Mouse (Mus musculus) lung, embryonic 16.5 days (tissue): ENCODE results near the gene Abhd11. TPM values are rescaled to one million over a fixed set of nuclear protein-coding genes. Genes with fewer than 3 reads are reported as not detected.

ENCODE experiments used
- ATAC-seq: fragments of 200-750 bp; cut with Nextera tagmentation; 2 replicates; pipeline ENCODE4 v1.8.0; 2017; ENCODE audit warnings: low read depth, mild to moderate bottlenecking, moderate library complexity
- H3K27ac ChIP-seq: fragments of 300-500 bp; sonication (generic); 2 replicates; pipeline ENCODE4 v1.5.1; 2014; ENCODE audit warnings: mild to moderate bottlenecking, control low read depth, low read length
- H3K27me3 ChIP-seq: fragments of 300-500 bp; sonication (generic); 2 replicates; pipeline ENCODE4 v1.6.1; 2014; ENCODE audit warnings: low read depth, low read length, mixed read lengths; ENCODE audit not compliant: control insufficient read depth, insufficient read depth
- H3K36me3 ChIP-seq: fragments of 300-500 bp; sonication (generic); 2 replicates; pipeline ENCODE4 v1.6.1; 2014; ENCODE audit warnings: low read length; ENCODE audit not compliant: control insufficient read depth, insufficient read depth
- H3K4me1 ChIP-seq: fragments of 300-500 bp; sonication (generic); replicated peaks from 2 replicates; pipeline ENCODE4 v1.6.1; 2014; ENCODE audit warnings: low read length, mixed read lengths; ENCODE audit not compliant: control insufficient read depth, insufficient read depth
- H3K4me2 ChIP-seq: fragments of 300-500 bp; sonication (generic); 2 replicates; pipeline ENCODE4 v1.6.1; 2014; ENCODE audit warnings: low read depth, low read length, control low read depth
- H3K4me3 ChIP-seq: fragments of 300-500 bp; sonication (generic); 2 replicates; pipeline ENCODE4 v1.5.1; 2014; ENCODE audit warnings: mild to moderate bottlenecking, low read length, control low read depth
- H3K9ac ChIP-seq: fragments of 300-500 bp; sonication (generic); 2 replicates; pipeline ENCODE4 v1.6.1; 2014; ENCODE audit warnings: low read length, control low read depth
- H3K9me3 ChIP-seq: fragments of 300-500 bp; sonication (generic); 2 replicates; pipeline ENCODE4 v1.6.1; 2016; ENCODE audit warnings: low read length; ENCODE audit not compliant: control insufficient read depth
- WGBS: fragments of 180-500 bp; shearing (Covaris S2); extraction: QIAGEN DNeasy Blood & Tissue Kit; methylation state at CpG from one replicate; pipeline ENCODE4 v1.1.7; 2014; 5-methylcytosine and 5-hydroxymethylcytosine counted together
- polyA plus RNA-seq: library from polyadenylated mRNA; unstranded; fragments of >200 nt; fragmentation: Nextera tagmentation; extraction: Ambion mirVana; gene quantifications from 2 replicates; pipeline ENCODE4 v1.2.1, GENCODE M21; 2015

Gene Abhd11
- polyA plus RNA-seq, 1 experiment from 2014 or later, result 73.4 TPM

GRCm38 (mm10) chr5:134970671-134971070, 38.3 kb upstream of the Abhd11 start:
- Histone ChIP-seq H3K9me3 (no peaks in the 10 kb centered on the region), H3K9ac (no peak overlapping the region), H3K27me3 (no peaks in the 10 kb centered on the region), H3K36me3 (no peaks in the 10 kb centered on the region), H3K27ac (peak overlapping the region; percentile 26), H3K4me3 (no peak overlapping the region), H3K4me1 (peaks cover 16% of the 10 kb centered on the region), H3K4me2 (no peak overlapping the region)
- peak; percentile 21; the same call in 1 of the 2 replicates for ATAC-seq
- 38% methylated on average over 8 of the region's 8 CpGs for WGBS

- peaks cover 11% of the 10 kb centered on the region for H3K4me1 ChIP-seq
- no peaks in the 10 kb centered on the region for H3K36me3 ChIP-seq
- no peaks in the 10 kb centered on the region for H3K27me3 ChIP-seq
- no peak overlapping the region for H3K9ac ChIP-seq
- no peak overlapping the region for H3K4me2 ChIP-seq
- no peak for ATAC-seq
- no peak overlapping the region for H3K4me3 ChIP-seq
- no peaks in the 10 kb centered on the region for H3K9me3 ChIP-seq
- H3K27ac ChIP-seq, result peak overlapping the region; percentile 88
These were observed 35.9 kb upstream of the Abhd11 start for GRCm38 (mm10) chr5:134973081-134973480.

- Histone ChIP-seq H3K4me3 (no peak overlapping the region), H3K9me3 (no peaks in the 10 kb centered on the region), H3K4me2 (no peak overlapping the region), H3K4me1 (peaks cover 10% of the 10 kb centered on the region), H3K9ac (no peak overlapping the region), H3K27me3 (no peaks in the 10 kb centered on the region), H3K36me3 (no peaks in the 10 kb centered on the region), H3K27ac (peak overlapping the region; percentile 88)
- 67% methylated on average over 7 of the region's 7 CpGs for WGBS
- ATAC-seq, result peak; percentile 41
These were observed 35.4 kb upstream of the Abhd11 start for GRCm38 (mm10) chr5:134973526-134973925.

GRCm38 (mm10) chr5:134974294-134974693, 34.7 kb upstream of the Abhd11 start:
- ATAC-seq, result peak; percentile 80
- Histone ChIP-seq H3K9ac (no peak overlapping the region), H3K4me1 (peaks cover 9% of the 10 kb centered on the region), H3K27me3 (no peaks in the 10 kb centered on the region), H3K4me3 (no peak overlapping the region), H3K36me3 (no peaks in the 10 kb centered on the region), H3K27ac (peak overlapping the region; percentile 88), H3K4me2 (0 out of 2 replicates have a peak overlapping the region, but pooled peaks have one; percentile 3), H3K9me3 (no peaks in the 10 kb centered on the region)
- WGBS, result 8% methylated on average over 7 of the region's 7 CpGs

GRCm38 (mm10) chr5:134974921-134975320, 34.0 kb upstream of the Abhd11 start:
- H3K9me3 ChIP-seq, result no peaks in the 10 kb centered on the region
- WGBS, result 38% methylated on average over 2 of the region's 2 CpGs
- H3K36me3 ChIP-seq, result no peaks in the 10 kb centered on the region
- H3K4me2 ChIP-seq, result no peak overlapping the region
- no peaks in the 10 kb centered on the region for H3K27me3 ChIP-seq
- peaks cover 9% of the 10 kb centered on the region for H3K4me1 ChIP-seq
- H3K27ac ChIP-seq, result peak overlapping the region; percentile 88
- H3K9ac ChIP-seq, result no peak overlapping the region
- no peak overlapping the region for H3K4me3 ChIP-seq
- ATAC-seq, result no peak

- no peaks in the 10 kb centered on the region for H3K9me3 ChIP-seq
- H3K27ac ChIP-seq, result no peak overlapping the region
- no peak overlapping the region for H3K4me2 ChIP-seq
- no peaks in the 10 kb centered on the region for H3K27me3 ChIP-seq
- no peak overlapping the region for H3K9ac ChIP-seq
- ATAC-seq, result no peak
- peaks cover 9% of the 10 kb centered on the region for H3K4me1 ChIP-seq
- no peak overlapping the region for H3K4me3 ChIP-seq
- WGBS, result 76% methylated on average over 2 of the region's 2 CpGs
- H3K36me3 ChIP-seq, result no peaks in the 10 kb centered on the region
These were observed 32.8 kb upstream of the Abhd11 start for GRCm38 (mm10) chr5:134976164-134976563.

GRCm38 (mm10) chr5:134976577-134977250, 32.2 kb upstream of the Abhd11 start:
- no peaks in the 10 kb centered on the region for H3K9me3 ChIP-seq

GRCm38 (mm10) chr5:134977837-134978236, 31.1 kb upstream of the Abhd11 start:
- H3K9ac ChIP-seq, result no peak overlapping the region
- WGBS, result 67% methylated on average over 4 of the region's 4 CpGs
- peaks cover 6% of the 10 kb centered on the region for H3K4me1 ChIP-seq
- no peak overlapping the region for H3K4me2 ChIP-seq
- no peak overlapping the region for H3K4me3 ChIP-seq
- no peaks in the 10 kb centered on the region for H3K9me3 ChIP-seq
- H3K27me3 ChIP-seq, result no peaks in the 10 kb centered on the region
- no peaks in the 10 kb centered on the region for H3K36me3 ChIP-seq
- ATAC-seq, result no peak
- no peak overlapping the region for H3K27ac ChIP-seq

More at GRCm38 (mm10) chr5:134976577-134977250, 32.2 kb upstream of the Abhd11 start:
- no peak overlapping the region for H3K4me3 ChIP-seq
- H3K27me3 ChIP-seq, result no peaks in the 10 kb centered on the region
- 79% methylated on average over 14 of the region's 14 CpGs for WGBS
- H3K9ac ChIP-seq, result no peak overlapping the region
- H3K4me1 ChIP-seq, result peaks cover 9% of the 10 kb centered on the region
- no peaks in the 10 kb centered on the region for H3K36me3 ChIP-seq
- ATAC-seq, result no peak
- H3K27ac ChIP-seq, result no peak overlapping the region
- H3K4me2 ChIP-seq, result no peak overlapping the region

GRCm38 (mm10) chr5:134981149-134981548, 27.8 kb upstream of the Abhd11 start:
- no peak overlapping the region for H3K4me2 ChIP-seq

More at GRCm38 (mm10) chr5:134981149-134981548, 27.8 kb upstream of the Abhd11 start:
- peaks cover 16% of the 10 kb centered on the region for H3K27me3 ChIP-seq
- no peak for ATAC-seq
- H3K9ac ChIP-seq, result no peak overlapping the region
- H3K4me3 ChIP-seq, result no peak overlapping the region
- H3K36me3 ChIP-seq, result no peaks in the 10 kb centered on the region
- peaks cover 12% of the 10 kb centered on the region for H3K4me1 ChIP-seq
- 54% methylated on average over 10 of the region's 10 CpGs for WGBS
- H3K9me3 ChIP-seq, result no peaks in the 10 kb centered on the region
- no peak overlapping the region for H3K27ac ChIP-seq
